Mouse (Mus musculus): ENCODE data around the gene Casd1.

DNA sequence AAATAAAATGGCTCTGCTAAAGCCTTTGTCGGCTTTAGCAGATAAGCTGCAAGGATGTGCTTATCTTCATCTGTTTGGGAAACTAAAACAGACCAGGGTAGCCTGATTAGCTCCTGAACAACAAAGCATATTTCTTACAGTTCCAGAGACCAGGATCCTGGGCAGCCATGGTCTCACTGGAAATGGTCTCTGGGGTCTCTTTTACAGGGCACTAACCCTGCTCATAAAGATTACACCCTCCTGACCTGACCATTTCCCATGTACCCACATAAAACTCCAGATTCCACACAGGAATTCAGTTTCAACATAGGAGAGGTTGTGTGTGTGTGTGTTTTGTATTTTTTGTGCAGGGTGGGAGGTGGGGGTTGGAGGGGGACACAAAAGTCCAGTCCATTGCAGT, 34.2 kb downstream of the Casd1 start:
- TF ChIP-seq POLR2A (IDR thresholded peaks at IDR 0.05; ENCODE audit: insufficient read depth, low read length) (no peak), CTCF (IDR thresholded peaks at IDR 0.05; ENCODE audit: low read depth, low read length) (no peak), EP300 (IDR thresholded peaks at IDR 0.05; ENCODE audit: insufficient read depth, low read depth, low read length) (no peak)
